Mouse (Mus musculus): ENCODE results near the gene Samd4b. TPM values are rescaled to one million over a fixed set of nuclear protein-coding genes. Genes with fewer than 3 reads are reported as not detected.

Samd4b gene
- total RNA-seq, 4 experiments from 2014 or later = 8.9 to 11.9 (median 10.1) TPM

DNA sequence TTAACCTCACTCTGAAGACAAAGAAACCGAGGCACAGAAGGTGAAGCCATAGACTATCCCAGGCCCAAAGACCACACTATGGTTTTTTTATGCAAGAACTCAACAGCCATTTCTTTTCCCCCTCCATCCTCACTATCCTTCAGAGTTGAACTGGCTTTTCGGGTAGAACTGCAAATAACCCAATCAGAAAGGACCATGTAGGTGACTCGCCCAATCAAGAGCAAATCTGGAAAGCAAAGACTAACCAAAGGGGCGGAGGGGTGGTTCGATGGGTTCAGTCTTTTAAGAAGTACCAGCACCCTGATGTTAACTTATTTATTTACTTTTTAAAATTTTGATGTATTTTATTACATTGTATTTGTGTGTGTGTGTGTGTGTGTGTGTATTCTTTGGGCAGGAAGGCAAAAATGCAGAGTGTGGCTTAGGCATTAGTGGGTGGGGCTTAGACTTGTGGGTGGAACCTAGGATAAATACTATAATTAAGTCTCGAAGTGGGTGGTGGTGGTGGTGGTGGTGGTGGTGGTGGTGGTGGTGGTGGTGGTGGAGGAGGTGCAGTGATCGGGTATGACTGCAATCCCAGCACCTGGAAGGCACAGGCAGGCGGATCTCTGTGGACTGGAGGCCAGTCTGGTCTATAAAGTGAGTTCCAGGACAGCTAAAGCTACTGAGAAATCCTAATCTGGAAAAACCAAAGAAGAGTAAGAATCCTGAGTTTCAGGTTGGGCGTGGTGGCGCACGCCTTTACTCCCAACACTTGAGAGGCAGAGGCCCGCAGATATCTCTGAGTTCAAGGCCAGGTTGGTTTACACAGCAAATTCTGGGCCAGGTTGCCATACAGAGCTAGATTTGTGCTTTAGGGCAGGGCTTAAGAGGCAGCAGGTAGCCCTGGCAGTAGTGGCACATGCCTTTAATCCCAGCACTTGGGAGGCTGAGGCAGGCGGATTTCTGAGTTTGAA lies 149.8 kb downstream of the Samd4b start:
- DNase-seq (ENCODE audit: low spot score in 2 of 2) = no peak

DNA sequence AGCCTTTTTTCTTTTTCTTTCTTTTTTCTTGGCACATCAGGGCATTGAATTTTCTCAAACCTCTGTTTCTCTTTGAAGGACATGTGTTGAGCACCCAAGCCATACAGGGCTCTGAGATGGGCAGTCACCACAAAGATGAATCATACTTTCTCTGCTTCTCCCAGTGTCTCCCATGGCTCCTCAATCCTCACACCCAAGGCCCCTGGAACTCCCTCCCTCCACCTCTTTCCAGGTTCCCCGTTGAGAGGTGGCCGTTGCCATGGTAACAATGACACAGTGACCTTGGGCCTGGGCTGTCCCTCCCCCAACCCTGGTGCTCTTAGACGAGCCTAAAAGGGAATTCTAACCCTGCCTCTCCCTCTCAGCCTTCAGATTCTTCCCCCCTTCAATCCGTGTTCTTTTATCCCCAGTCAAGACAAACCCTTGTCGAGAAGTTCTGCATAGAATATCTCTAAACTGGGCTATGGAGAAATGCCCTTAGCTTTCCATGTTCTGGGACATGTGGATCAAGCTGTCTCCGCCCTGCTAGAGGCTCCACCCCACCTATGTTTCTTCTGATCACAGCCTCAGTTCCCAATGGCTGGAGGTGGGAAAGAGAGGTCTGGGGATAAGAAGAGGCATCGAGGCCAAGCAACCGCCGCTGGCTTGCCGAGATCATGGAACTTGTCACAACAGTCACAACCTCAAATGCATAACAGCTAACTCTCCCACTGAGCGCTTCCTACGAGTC lies 150.7 kb downstream of the Samd4b start:
- no peak for DNase-seq (ENCODE audit: low spot score in 2 of 2)

GRCm38 (mm10) chr7:28446446-28446845 lies 151.5 kb downstream of the Samd4b start:
- peak; percentile 51 to 72 for DNase-seq (ENCODE audit: low spot score in 2 of 2)

- no peak for DNase-seq (ENCODE audit: low spot score in 2 of 2)
These were observed 153.5 kb downstream of the Samd4b start for GRCm38 (mm10) chr7:28444344-28444974.

DNA sequence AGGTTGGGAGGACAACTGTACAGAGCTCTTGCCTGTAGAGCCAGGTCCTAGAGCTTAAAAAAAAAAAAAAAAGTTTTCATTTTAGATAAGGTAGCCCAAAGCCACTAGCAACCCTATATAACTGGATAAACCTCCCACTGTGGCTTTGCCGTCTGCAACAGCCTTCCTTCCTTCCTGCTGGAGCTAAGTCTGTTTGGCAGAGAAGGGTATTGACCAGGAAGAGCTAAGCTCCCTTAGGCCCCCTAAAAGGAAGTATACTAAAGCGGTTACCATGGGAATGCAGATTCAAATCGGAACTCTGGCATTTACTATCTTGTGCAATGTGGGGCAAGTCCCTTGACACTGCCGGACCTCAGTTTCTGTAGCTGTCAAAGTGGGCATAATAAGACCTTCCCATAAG lies 155.3 kb downstream of the Samd4b start:
- DNase-seq (ENCODE audit: low spot score in 2 of 2) = no peak

GRCm38 (mm10) chr7:28441776-28442485 lies 156.0 kb downstream of the Samd4b start:
- DNase-seq (ENCODE audit: low spot score in 2 of 2) = no peak

GRCm38 (mm10) chr7:28440739-28441138 lies 157.2 kb downstream of the Samd4b start:
- no peak for DNase-seq (ENCODE audit: low spot score in 2 of 2)

DNA sequence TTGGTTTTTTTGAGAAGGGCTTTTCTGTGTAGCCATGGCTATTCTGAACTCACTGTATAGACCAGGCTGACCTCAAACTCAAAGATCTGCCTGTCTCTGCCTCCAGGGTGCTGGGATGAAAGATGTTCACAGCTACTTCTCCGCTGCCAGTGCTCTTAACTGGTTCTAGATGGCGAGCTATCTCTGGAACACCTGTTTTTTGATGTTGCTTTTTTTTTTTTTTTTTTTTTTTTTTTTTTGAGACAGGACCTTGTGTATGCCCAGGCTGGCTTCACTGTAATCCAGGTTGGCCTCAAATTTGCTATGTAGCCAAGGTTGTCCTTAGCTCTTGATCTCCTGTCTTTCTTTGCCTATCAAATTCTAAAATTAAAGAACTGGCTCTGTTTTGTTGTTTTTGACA lies 159.2 kb downstream of the Samd4b start:
- DNase-seq (ENCODE audit: low spot score in 2 of 2) = no peak

GRCm38 (mm10) chr7:28437964-28438363 lies 160.0 kb downstream of the Samd4b start:
- no peak for DNase-seq (ENCODE audit: low spot score in 2 of 2)

DNA sequence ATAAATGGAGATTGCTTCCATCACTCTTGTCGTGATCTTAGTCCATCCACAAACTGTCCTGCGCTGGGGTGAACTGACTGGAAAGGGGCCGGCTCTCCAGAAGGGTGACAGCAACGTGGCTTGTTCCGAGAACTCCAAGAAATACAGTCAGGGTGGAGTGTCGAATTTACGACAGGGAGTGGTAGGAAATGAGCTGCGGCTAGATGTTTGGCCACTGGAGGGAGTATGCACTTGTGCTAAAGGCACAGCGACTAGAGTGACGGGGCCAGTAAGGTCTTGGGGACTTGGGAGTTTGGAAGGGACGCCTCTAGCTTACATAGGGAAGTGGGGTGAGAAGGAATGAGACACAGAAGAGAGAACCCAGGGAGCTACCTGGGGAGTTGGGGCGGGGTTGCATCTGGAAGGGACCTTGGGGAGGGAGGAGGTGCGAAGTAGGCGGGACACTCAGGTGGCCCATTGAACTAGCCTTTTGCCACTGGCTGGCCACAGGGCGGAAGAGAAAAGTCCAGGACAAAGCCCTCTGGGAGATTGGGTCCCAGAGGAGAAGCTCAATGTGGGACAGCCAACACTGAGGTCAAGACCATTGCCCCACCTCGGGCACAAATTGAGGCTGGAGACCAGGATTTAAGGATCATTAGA lies 160.9 kb downstream of the Samd4b start, which contains the start of gene Gmfg:
Gmfg (plus strand) TSS at position 516 of the 639 bp plus-strand sequence.
- DNase-seq (ENCODE audit: low spot score in 2 of 2) = peak; percentile 67 to 68

DNA sequence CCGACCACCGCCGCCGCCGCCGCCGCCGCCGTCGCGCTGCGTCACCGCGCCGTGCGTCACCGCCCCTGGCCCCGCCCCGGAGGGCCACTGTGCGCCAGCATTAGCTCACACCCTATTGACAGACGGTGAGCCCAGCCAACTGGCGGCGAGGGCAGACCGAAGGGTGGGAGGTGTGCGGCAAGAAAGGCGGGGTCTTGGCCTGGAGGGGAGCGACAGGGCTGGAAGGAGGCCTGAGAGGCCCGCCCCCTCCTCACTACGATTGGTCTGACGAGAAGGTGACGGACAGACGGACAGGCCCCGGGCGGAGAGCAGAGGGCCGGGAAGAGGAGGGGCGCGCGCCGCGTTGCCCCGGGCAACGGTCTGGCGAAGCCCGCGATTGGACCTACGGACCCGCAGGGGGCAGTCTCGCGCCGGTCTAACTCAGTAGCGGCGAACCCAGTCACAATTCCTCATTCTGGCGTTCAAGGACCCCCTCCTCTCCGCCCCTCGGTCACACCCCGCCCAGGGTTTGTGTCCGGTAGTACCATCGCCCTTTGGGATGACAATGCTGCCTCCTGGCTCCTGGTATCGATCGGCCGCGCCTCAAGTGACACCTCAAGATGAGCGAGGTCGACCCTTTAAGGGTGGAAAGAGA lies 161.6 kb downstream of the Samd4b start:
- DNase-seq (ENCODE audit: low spot score in 2 of 2) = peak; percentile 100

GRCm38 (mm10) chr7:28435660-28436259 lies 162.2 kb downstream of the Samd4b start:
- peak in 1 of 2 experiments; percentile 19 for DNase-seq (ENCODE audit: low spot score in 2 of 2)

DNA sequence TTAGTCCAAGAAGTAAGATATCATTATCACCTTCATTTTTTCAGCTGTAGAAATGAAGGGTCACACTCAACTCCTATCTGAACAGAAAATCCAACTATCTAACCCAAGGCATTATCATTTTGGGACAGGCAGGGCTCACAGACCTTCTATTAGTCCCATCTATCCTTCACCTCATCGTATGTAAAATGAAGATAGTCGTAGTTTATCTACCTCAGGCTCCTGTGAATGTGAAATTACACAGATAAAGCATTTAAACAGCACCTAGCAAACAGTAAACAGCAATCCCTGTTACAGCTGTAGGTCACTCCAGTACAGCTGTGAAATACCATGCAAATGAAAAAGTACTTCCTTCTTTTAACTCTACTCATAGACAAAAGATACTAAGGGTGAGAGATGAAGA lies 165.7 kb downstream of the Samd4b start:
- no peak for DNase-seq (ENCODE audit: low spot score in 2 of 2)

DNA sequence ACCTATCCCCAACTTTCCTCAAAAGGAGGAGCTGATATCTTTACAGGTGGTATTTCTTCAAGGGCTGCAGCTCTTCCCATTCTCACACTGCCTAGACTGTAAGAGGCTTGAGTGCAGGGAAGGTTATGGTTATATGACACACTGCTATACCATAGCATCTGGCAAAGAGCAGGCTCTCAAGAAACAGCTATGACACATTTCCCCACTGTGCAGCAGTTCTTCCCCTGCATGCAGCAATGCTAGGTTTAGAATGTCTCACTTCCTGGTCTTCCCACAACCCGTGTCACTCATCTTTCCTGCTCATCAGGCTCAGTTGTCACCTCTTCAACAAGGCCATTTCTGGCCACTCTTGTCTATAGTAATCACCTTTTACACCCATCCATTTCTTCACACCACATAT lies 167.4 kb downstream of the Samd4b start:
- DNase-seq (ENCODE audit: low spot score in 2 of 2) = no peak

- DNase-seq (ENCODE audit: low spot score in 2 of 2) = no peak
These were observed 170.2 kb downstream of the Samd4b start for GRCm38 (mm10) chr7:28427738-28428137.

DNA sequence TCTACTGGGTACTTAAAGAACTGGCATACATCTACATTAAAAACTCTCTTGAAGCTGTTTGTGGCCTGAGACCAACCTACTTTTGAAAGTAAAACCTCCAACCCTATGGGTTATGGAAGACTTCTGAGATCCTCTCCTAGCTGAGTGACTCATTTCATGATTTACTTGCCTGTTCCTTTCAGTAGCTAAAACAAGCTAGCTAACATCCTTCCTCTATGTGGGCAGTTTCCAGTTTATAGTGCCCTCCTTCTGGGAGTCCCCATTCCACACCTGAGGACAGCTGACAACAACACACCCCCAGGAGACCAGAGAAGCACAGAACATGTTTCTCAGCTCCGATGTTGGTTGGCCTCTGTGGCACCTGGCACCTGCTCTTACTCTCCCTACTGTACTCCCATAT lies 174.9 kb downstream of the Samd4b start:
- DNase-seq (ENCODE audit: low spot score in 2 of 2) = no peak

- no peak for DNase-seq (ENCODE audit: low spot score in 2 of 2)
These were observed 178.5 kb downstream of the Samd4b start for GRCm38 (mm10) chr7:28419416-28419815.

- DNase-seq (ENCODE audit: low spot score in 2 of 2) = peak; percentile 47 to 63
These were observed 179.8 kb downstream of the Samd4b start for GRCm38 (mm10) chr7:28418096-28418670.

- DNase-seq (ENCODE audit: low spot score in 2 of 2) = no peak
These were observed 180.6 kb downstream of the Samd4b start for GRCm38 (mm10) chr7:28417368-28417767.
